Mouse (Mus musculus) stomach, embryonic 16.5 days (tissue): Measurements from ENCODE around the gene Calm1. TPM values are rescaled to one million over a fixed set of nuclear protein-coding genes. Genes with fewer than 3 reads are reported as not detected.

ENCODE experiments used
- ATAC-seq: fragments of 200-750 bp; cut with Nextera tagmentation; 2 replicates; pipeline ENCODE4 v1.8.0; 2017; ENCODE audit warnings: moderate number of reproducible peaks, moderate TSS enrichment; ENCODE audit not compliant: insufficient read depth, low FRiP score
- H3K27ac ChIP-seq: fragments of 300-500 bp; sonication (generic); 2 replicates; pipeline ENCODE4 v1.5.1; 2014; ENCODE audit warnings: low read length
- H3K27me3 ChIP-seq: fragments of 300-500 bp; sonication (generic); 2 replicates; pipeline ENCODE4 v1.6.1; 2014; ENCODE audit warnings: low read length, control low read depth, mixed read lengths; ENCODE audit not compliant: control insufficient read depth, insufficient read depth
- H3K36me3 ChIP-seq: fragments of 300-500 bp; sonication (generic); 2 replicates; pipeline ENCODE4 v1.6.1; 2014; ENCODE audit warnings: low read length; ENCODE audit not compliant: control insufficient read depth, insufficient read depth
- H3K4me1 ChIP-seq: fragments of 300-500 bp; sonication (generic); 2 replicates; pipeline ENCODE4 v1.6.1; 2014; ENCODE audit warnings: low read length, control low read depth, mixed read lengths; ENCODE audit not compliant: control insufficient read depth, insufficient read depth
- H3K4me2 ChIP-seq: fragments of 300-500 bp; sonication (generic); 2 replicates; pipeline ENCODE4 v1.6.1; 2014; ENCODE audit warnings: low read depth, low read length, mixed read lengths
- H3K4me3 ChIP-seq: fragments of 300-500 bp; sonication (generic); replicated peaks from 2 replicates; pipeline ENCODE4 v1.5.1; 2014; ENCODE audit warnings: mild to moderate bottlenecking, low read length
- H3K9ac ChIP-seq: fragments of 300-500 bp; sonication (generic); 2 replicates; pipeline ENCODE4 v1.6.1; 2014; ENCODE audit warnings: low read length
- H3K9me3 ChIP-seq: fragments of 300-500 bp; sonication (generic); replicated peaks from 2 replicates; pipeline ENCODE4 v1.6.1; 2016; ENCODE audit warnings: low read length, control low read depth; ENCODE audit not compliant: control insufficient read depth
- WGBS: fragments of 180-500 bp; shearing (Covaris S2); extraction: QIAGEN DNeasy Blood & Tissue Kit; methylation state at CpG from one replicate; pipeline ENCODE4 v1.1.7; 2014; 5-methylcytosine and 5-hydroxymethylcytosine counted together
- polyA plus RNA-seq: library from polyadenylated mRNA; unstranded; fragments of >200 nt; fragmentation: Nextera tagmentation; extraction: Ambion mirVana; gene quantifications from 2 replicates; pipeline ENCODE4 v1.2.1, GENCODE M21; 2015

Calm1 gene
- polyA plus RNA-seq, 1 experiment from 2014 or later: 1,693 TPM

- Histone ChIP-seq H3K27ac (no peak overlapping the region), H3K9ac (no peak overlapping the region), H3K4me3 (no peak overlapping the region), H3K27me3 (no peaks in the 10 kb centered on the region), H3K4me2 (no peak overlapping the region), H3K36me3 (no peaks in the 10 kb centered on the region), H3K4me1 (no peaks in the 10 kb centered on the region), H3K9me3 (no peaks in the 10 kb centered on the region)
- ATAC-seq: no peak
- 61% methylated on average over 5 of the region's 5 CpGs for WGBS
Measured at GRCm38 (mm10) chr12:100226073-100226472, 26.8 kb downstream of the Calm1 start.

- Histone ChIP-seq H3K4me3 (no peak overlapping the region), H3K36me3 (no peaks in the 10 kb centered on the region), H3K27me3 (no peaks in the 10 kb centered on the region), H3K9ac (no peak overlapping the region), H3K4me1 (no peaks in the 10 kb centered on the region), H3K9me3 (no peaks in the 10 kb centered on the region), H3K27ac (no peak overlapping the region), H3K4me2 (no peak overlapping the region)
- no peak for ATAC-seq
- 73% methylated on average over 8 of the region's 8 CpGs for WGBS
Measured at GRCm38 (mm10) chr12:100226621-100227020, 27.4 kb downstream of the Calm1 start.

- H3K4me1 ChIP-seq: no peaks in the 10 kb centered on the region
- no peak overlapping the region for H3K4me3 ChIP-seq
- H3K9me3 ChIP-seq: no peaks in the 10 kb centered on the region
- 42% methylated on average over 11 of the region's 11 CpGs for WGBS
- no peak overlapping the region; the same call in 1 of the 2 replicates for H3K9ac ChIP-seq
- no peaks in the 10 kb centered on the region for H3K36me3 ChIP-seq
- no peaks in the 10 kb centered on the region for H3K27me3 ChIP-seq
- peak overlapping the region; percentile 18 for H3K27ac ChIP-seq
- ATAC-seq: no peak
- no peak overlapping the region for H3K4me2 ChIP-seq
Measured at GRCm38 (mm10) chr12:100228041-100228725, 28.9 kb downstream of the Calm1 start.

- Histone ChIP-seq H3K4me2 (no peak overlapping the region), H3K4me3 (no peak overlapping the region), H3K9ac (no peak overlapping the region), H3K4me1 (no peaks in the 10 kb centered on the region), H3K27ac (no peak overlapping the region), H3K9me3 (no peaks in the 10 kb centered on the region), H3K36me3 (no peaks in the 10 kb centered on the region), H3K27me3 (no peaks in the 10 kb centered on the region)
- no peak for ATAC-seq
- 83% methylated on average over 5 of the region's 5 CpGs for WGBS
Measured at GRCm38 (mm10) chr12:100234201-100234600, 35.0 kb downstream of the Calm1 start.

- no peaks in the 10 kb centered on the region for H3K36me3 ChIP-seq
- ATAC-seq: no peak
- H3K27ac ChIP-seq: no peak overlapping the region
- H3K4me1 ChIP-seq: no peaks in the 10 kb centered on the region
- no peak overlapping the region for H3K4me2 ChIP-seq
- H3K27me3 ChIP-seq: no peaks in the 10 kb centered on the region
- no peak overlapping the region for H3K9ac ChIP-seq
- H3K9me3 ChIP-seq: no peaks in the 10 kb centered on the region
- WGBS: 77% methylated on average over 7 of the region's 7 CpGs
- H3K4me3 ChIP-seq: no peak overlapping the region
Measured at GRCm38 (mm10) chr12:100234919-100235318, 35.7 kb downstream of the Calm1 start.

GRCm38 (mm10) chr12:100235423-100235822 is 36.2 kb downstream of the Calm1 start:
- Histone ChIP-seq H3K36me3 (no peaks in the 10 kb centered on the region), H3K4me2 (no peak overlapping the region), H3K27me3 (no peaks in the 10 kb centered on the region), H3K9me3 (no peaks in the 10 kb centered on the region), H3K4me3 (no peak overlapping the region), H3K27ac (no peak overlapping the region), H3K4me1 (no peaks in the 10 kb centered on the region), H3K9ac (no peak overlapping the region)
- WGBS: 38% methylated on average over 5 of the region's 5 CpGs
- no peak for ATAC-seq

- H3K4me1 ChIP-seq: 0 out of 2 replicates have a peak, but pooled peaks cover 4% of the 10 kb centered on the region
- no peak for ATAC-seq
- no peaks in the 10 kb centered on the region for H3K9me3 ChIP-seq
- H3K4me2 ChIP-seq: no peak overlapping the region
- no peak overlapping the region for H3K9ac ChIP-seq
- H3K27ac ChIP-seq: no peak overlapping the region
- 76% methylated on average over 7 of the region's 7 CpGs for WGBS
- no peak overlapping the region for H3K4me3 ChIP-seq
- H3K36me3 ChIP-seq: no peaks in the 10 kb centered on the region
- H3K27me3 ChIP-seq: no peaks in the 10 kb centered on the region
Measured at GRCm38 (mm10) chr12:100239404-100239803, 40.2 kb downstream of the Calm1 start.

GRCm38 (mm10) chr12:100239807-100240206 is 40.6 kb downstream of the Calm1 start:
- H3K27ac ChIP-seq: no peak overlapping the region
- H3K9me3 ChIP-seq: no peaks in the 10 kb centered on the region
- 51% methylated on average over 6 of the region's 6 CpGs for WGBS
- no peak overlapping the region for H3K4me3 ChIP-seq
- H3K9ac ChIP-seq: no peak overlapping the region
- H3K4me1 ChIP-seq: 0 out of 2 replicates have a peak, but pooled peaks cover 4% of the 10 kb centered on the region
- ATAC-seq: no peak
- H3K4me2 ChIP-seq: no peak overlapping the region
- H3K36me3 ChIP-seq: no peaks in the 10 kb centered on the region
- no peaks in the 10 kb centered on the region for H3K27me3 ChIP-seq

GRCm38 (mm10) chr12:100241911-100242796 is 42.9 kb downstream of the Calm1 start:
- Histone ChIP-seq H3K9ac (peak overlapping the region; percentile 11; the same call in 1 of the 2 replicates), H3K4me3 (peak overlapping the region; percentile 10), H3K4me2 (peak overlapping the region; percentile 37), H3K9me3 (no peaks in the 10 kb centered on the region), H3K27ac (no peak overlapping the region), H3K36me3 (no peaks in the 10 kb centered on the region), H3K27me3 (no peaks in the 10 kb centered on the region), H3K4me1 (0 out of 2 replicates have a peak, but pooled peaks cover 4% of the 10 kb centered on the region)
- 13% methylated on average over 22 of the region's 22 CpGs for WGBS
- peak; percentile 89 for ATAC-seq
